Comparison of ENCODE assay signal across 2 mouse cellular contexts in the genomic region with DNA sequence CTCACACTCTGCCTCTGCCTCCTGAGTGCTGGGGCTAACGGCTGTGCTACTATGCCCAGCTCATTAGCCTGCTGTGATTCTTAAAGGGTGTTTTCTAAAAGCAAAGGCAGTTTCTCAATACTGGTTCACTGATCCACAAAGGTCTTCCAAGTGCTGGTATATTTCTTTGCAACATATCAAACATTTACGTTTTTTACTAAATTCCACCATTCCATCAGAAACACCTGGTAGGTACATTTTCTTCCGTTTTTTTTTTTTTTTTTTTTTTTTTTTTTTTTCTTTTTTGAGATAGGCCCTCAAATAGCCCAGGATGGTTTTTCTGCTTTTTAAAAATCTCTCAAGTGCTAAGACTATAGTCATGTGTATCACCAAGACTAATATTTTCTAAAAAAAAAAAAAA.
TF ChIP-seq lines count a peak whose summit lies in the region.

No protein-coding gene starts in this region.

TF ChIP-seq in CH12.LX, 34 proteins besides CTCF, POLR2A, EP300 and RAD21:
- TF ChIP-seq SIN3A (IDR thresholded peaks at IDR 0.05; ENCODE audit: low read length) (no peak), TBP (conservative IDR thresholded peaks at IDR 0.05; ENCODE audit: low read depth, low read length) (no peak), RCOR1 (conservative IDR thresholded peaks at IDR 0.05; ENCODE audit: low read depth, low read length) (no peak), ZNF384 (IDR thresholded peaks at IDR 0.05; ENCODE audit: low read depth, low read length) (peak; percentile 62)
TF ChIP-seq in CH12.LX: peak in this region for 1.

TF ChIP-seq in ES-E14, 5 proteins besides CTCF, POLR2A, EP300 and RAD21 (continued from another document):
- TF ChIP-seq CHD2 (IDR thresholded peaks at IDR 0.05; ENCODE audit: low read depth, low read length) (no peak), ZNF384 (IDR thresholded peaks at IDR 0.05; ENCODE audit: low read depth, low read length) (peak; percentile 71), HCFC1 (IDR thresholded peaks at IDR 0.05; ENCODE audit: borderline replicate concordance, insufficient read depth, low read length) (no peak), ZC3H11A (IDR thresholded peaks at IDR 0.05; ENCODE audit: borderline replicate concordance, low read depth, low read length) (no peak)
